Mouse (Mus musculus) limb, embryonic 11.5 days (tissue): Measurements from ENCODE around the gene Ggn. TPM values are rescaled to one million over a fixed set of nuclear protein-coding genes. Genes with fewer than 3 reads are reported as not detected.
A peak's percentile ranks its signal among the peaks of the same experiment; 100 is the strongest.
"Not testable (repeated sequence)": the region's sequence is repeated elsewhere in the genome, so short reads cannot be mapped to it uniquely, and the experiment has no call there.

Experiments used
- ATAC-seq: fragments of 200-750 bp; cut with Nextera tagmentation; 2 replicates; pipeline ENCODE4 v1.8.0; 2017; ENCODE audit warnings: low read depth; ENCODE audit not compliant: insufficient number of reproducible peaks, low FRiP score, low TSS enrichment
- DNase-seq: peaks from one replicate; pipeline ENCODE4 v3.0.0-alpha.2; 2015; ENCODE audit warnings: low spot score
- H3K27ac ChIP-seq: fragments of 300-500 bp; sonication (generic); replicated peaks from 2 replicates; pipeline ENCODE4 v1.5.1; 2014; ENCODE audit warnings: low read depth, mild to moderate bottlenecking, low read length
- H3K27me3 ChIP-seq: fragments of 300-500 bp; sonication (generic); 2 replicates; pipeline ENCODE4 v1.6.1; 2014; ENCODE audit warnings: mild to moderate bottlenecking, low read length, mixed read lengths; ENCODE audit not compliant: control insufficient read depth, insufficient read depth
- H3K36me3 ChIP-seq: fragments of 300-500 bp; sonication (generic); 2 replicates; pipeline ENCODE4 v1.6.1; 2014; ENCODE audit warnings: mild to moderate bottlenecking, low read length, moderate library complexity, mixed read lengths; ENCODE audit not compliant: control insufficient read depth, insufficient read depth
- H3K4me1 ChIP-seq: fragments of 300-500 bp; sonication (generic); 2 replicates; pipeline ENCODE4 v1.6.1; 2014; ENCODE audit warnings: low read length, mixed read lengths; ENCODE audit not compliant: control insufficient read depth, insufficient read depth
- H3K4me2 ChIP-seq: fragments of 300-500 bp; sonication (generic); 2 replicates; pipeline ENCODE4 v1.6.1; 2014; ENCODE audit warnings: low read depth, mild to moderate bottlenecking, moderate library complexity; ENCODE audit not compliant: severe bottlenecking
- H3K4me3 ChIP-seq: fragments of 300-500 bp; sonication (generic); 2 replicates; pipeline ENCODE4 v1.5.1; 2014; ENCODE audit warnings: low read depth, low read length
- H3K9ac ChIP-seq: fragments of 300-500 bp; sonication (generic); 2 replicates; pipeline ENCODE4 v1.6.1; 2014; ENCODE audit warnings: mild to moderate bottlenecking, low read length
- H3K9me3 ChIP-seq: fragments of 300-500 bp; sonication (generic); 2 replicates; pipeline ENCODE4 v1.6.1; 2016; ENCODE audit warnings: low read length; ENCODE audit not compliant: control insufficient read depth
- WGBS: fragments of 180-500 bp; shearing (Covaris S2); extraction: QIAGEN DNeasy Blood & Tissue Kit; methylation state at CpG from one replicate; pipeline ENCODE4 v1.1.7; 2014; 5-methylcytosine and 5-hydroxymethylcytosine counted together
- polyA plus RNA-seq: library from polyadenylated mRNA; unstranded; fragments of >200 nt; fragmentation: Nextera tagmentation; extraction: Ambion mirVana; gene quantifications from 2 replicates; pipeline ENCODE4 v1.2.1, GENCODE M21; 2014

Gene Ggn
- polyA plus RNA-seq, 1 experiment from 2014 or later: 0.81 TPM

GRCm38 (mm10) chr7:29212199-29212765 lies 42.3 kb downstream of the Ggn start:
- H3K27ac ChIP-seq: no peak overlapping the region
- DNase-seq: peak; percentile 38

GRCm38 (mm10) chr7:29212775-29213560 lies 43.0 kb downstream of the Ggn start:
- not testable (repeated sequence) for H3K27me3 ChIP-seq, H3K9ac ChIP-seq, H3K4me1 ChIP-seq, H3K4me3 ChIP-seq, ATAC-seq, H3K27ac ChIP-seq, H3K9me3 ChIP-seq, H3K36me3 ChIP-seq
- 14% methylated on average over 40 of the region's 40 CpGs for WGBS
- peak overlapping the region; percentile 33 for H3K4me2 ChIP-seq
- peak; percentile 25 for DNase-seq

More at GRCm38 (mm10) chr7:29212199-29212765, 42.3 kb downstream of the Ggn start:
- 13% methylated on average over 26 of the region's 26 CpGs for WGBS
- H3K4me2 ChIP-seq: no peak overlapping the region
- no peaks in the 10 kb centered on the region for H3K9me3 ChIP-seq
- no peak for ATAC-seq
- no peak overlapping the region; the same call in 1 of the 2 replicates for H3K4me3 ChIP-seq
- no peak overlapping the region for H3K9ac ChIP-seq
- H3K27me3 ChIP-seq: peaks cover 3% of the 10 kb centered on the region; the same call in 1 of the 2 replicates
- H3K4me1 ChIP-seq: no peaks in the 10 kb centered on the region
- H3K36me3 ChIP-seq: no peaks in the 10 kb centered on the region

- Histone ChIP-seq H3K27ac (no peak within 1 kb of the TSS), H3K9ac (no peak within 1 kb of the TSS), H3K4me1 (no peaks in the 10 kb centered on the region), H3K36me3 (no peaks in the 10 kb centered on the region), H3K4me3 (no peak within 1 kb of the TSS), H3K9me3 (no peaks in the 10 kb centered on the region), H3K27me3 (peaks cover 3% of the 10 kb centered on the region; the same call in 1 of the 2 replicates), H3K4me2 (peak within 1 kb of the TSS; percentile 33)
- WGBS: 3% methylated on average over 20 of the region's 20 CpGs
- DNase-seq (peak; percentile 72), ATAC-seq (peak; percentile 70)
Observed at GRCm38 (mm10) chr7:29213675-29214082, 43.7 kb downstream of the Ggn start, which contains the start of gene Catsperg1. Gene Catsperg1, minus strand, starts transcription at chr7:29214035.

GRCm38 (mm10) chr7:29214236-29214635 lies 44.2 kb downstream of the Ggn start:
- no peak for ATAC-seq
- Histone ChIP-seq H3K27me3 (peaks cover 3% of the 10 kb centered on the region; the same call in 1 of the 2 replicates), H3K27ac (no peak overlapping the region), H3K4me2 (no peak overlapping the region; the same call in 1 of the 2 replicates), H3K9me3 (no peaks in the 10 kb centered on the region), H3K4me1 (no peaks in the 10 kb centered on the region), H3K36me3 (no peaks in the 10 kb centered on the region), H3K9ac (no peak overlapping the region), H3K4me3 (no peak overlapping the region)
- 72% methylated on average over 2 of the region's 2 CpGs for WGBS
- DNase-seq: no peak

GRCm38 (mm10) chr7:29214846-29215245 lies 44.8 kb downstream of the Ggn start:
- Histone ChIP-seq H3K36me3 (no peaks in the 10 kb centered on the region), H3K4me1 (no peaks in the 10 kb centered on the region), H3K4me2 (no peak overlapping the region), H3K27me3 (peaks cover 3% of the 10 kb centered on the region; the same call in 1 of the 2 replicates), H3K9ac (no peak overlapping the region), H3K4me3 (no peak overlapping the region), H3K27ac (no peak overlapping the region), H3K9me3 (no peaks in the 10 kb centered on the region)
- ATAC-seq (no peak), DNase-seq (no peak)
- 44% methylated on average over 15 of the region's 15 CpGs for WGBS

Other genes with a start within 250 kb of the Ggn start
- 208 and 213 TPM in 2 replicates for gene Actn4, start 207.9 kb upstream of the Ggn start, polyA plus RNA-seq
- 463 and 476 TPM in 2 replicates for gene Eif3k, start 188.3 kb upstream of the Ggn start, polyA plus RNA-seq
- 10.5 and 12.1 TPM in 2 replicates for gene Map4k1, start 188.2 kb upstream of the Ggn start, polyA plus RNA-seq
- gene Ryr1, start 45.0 kb upstream of the Ggn start, polyA plus RNA-seq: 2.5 and 2.7 TPM in 2 replicates
- 0.25 and 0.37 TPM in 2 replicates for gene Rasgrp4, start 35.4 kb upstream of the Ggn start, polyA plus RNA-seq
- 10.1 and 11.9 TPM in 2 replicates for gene Fam98c, start 14.0 kb upstream of the Ggn start, polyA plus RNA-seq
- 4.7 and 5.1 TPM in 2 replicates for gene Spred3, start 201 bp downstream of the Ggn start, polyA plus RNA-seq
- gene Psmd8, start 10.5 kb downstream of the Ggn start, polyA plus RNA-seq: 336 and 340 TPM in 2 replicates
- 0.16 and 0.45 TPM in 2 replicates for gene Catsperg1, start 43.8 kb downstream of the Ggn start, polyA plus RNA-seq
- 0.37 and 0.38 TPM in 2 replicates for gene Kcnk6, start 62.3 kb downstream of the Ggn start, polyA plus RNA-seq
- 90.8 and 101 TPM in 2 replicates for gene Yif1b, start 68.1 kb downstream of the Ggn start, polyA plus RNA-seq
- gene 2200002D01Rik, start 78.3 kb downstream of the Ggn start, polyA plus RNA-seq: 1.4 and 2.3 TPM in 2 replicates
- 75.1 and 80.7 TPM in 2 replicates for gene Spint2, start 111.7 kb downstream of the Ggn start, polyA plus RNA-seq
- gene Ppp1r14a, start 119.1 kb downstream of the Ggn start, polyA plus RNA-seq: 3.5 and 3.8 TPM in 2 replicates
- 30.0 and 35.2 TPM in 2 replicates for gene Dpf1, start 133.7 kb downstream of the Ggn start, polyA plus RNA-seq